Mouse (Mus musculus) neural tube, embryonic 11.5 days (tissue): ENCODE data around the gene Nckap5. TPM values are rescaled to one million over a fixed set of nuclear protein-coding genes. Genes with fewer than 3 reads are reported as not detected.
"Not testable (repeated sequence)": the region's sequence is repeated elsewhere in the genome, so short reads cannot be mapped to it uniquely, and the experiment has no call there.

ENCODE experiments used
- ATAC-seq: fragments of 200-750 bp; cut with Nextera tagmentation; 2 replicates; pipeline ENCODE4 v1.8.0; 2017; ENCODE audit warnings: moderate number of reproducible peaks, mild to moderate bottlenecking, moderate TSS enrichment, moderate library complexity; ENCODE audit not compliant: insufficient read depth, low FRiP score, low TSS enrichment
- DNase-seq: peaks from one replicate; pipeline ENCODE4 v3.0.0-alpha.2; 2015; ENCODE audit warnings: low spot score
- H3K27ac ChIP-seq: fragments of 300-500 bp; sonication (generic); 2 replicates; pipeline ENCODE4 v1.5.1; 2014; ENCODE audit warnings: low read depth, mild to moderate bottlenecking, low read length
- H3K27me3 ChIP-seq: fragments of 300-500 bp; sonication (generic); 2 replicates; pipeline ENCODE4 v1.6.1; 2014; ENCODE audit warnings: mild to moderate bottlenecking, low read length, mixed read lengths; ENCODE audit not compliant: control insufficient read depth, insufficient read depth
- H3K36me3 ChIP-seq: fragments of 300-500 bp; sonication (generic); 2 replicates; pipeline ENCODE4 v1.6.1; 2014; ENCODE audit warnings: mild to moderate bottlenecking, low read length, moderate library complexity, mixed read lengths; ENCODE audit not compliant: control insufficient read depth, insufficient read depth
- H3K4me1 ChIP-seq: fragments of 300-500 bp; sonication (generic); 2 replicates; pipeline ENCODE4 v1.6.1; 2014; ENCODE audit warnings: low read length, mixed read lengths; ENCODE audit not compliant: control insufficient read depth, insufficient read depth
- H3K4me2 ChIP-seq: fragments of 300-500 bp; sonication (generic); 2 replicates; pipeline ENCODE4 v1.6.1; 2014; ENCODE audit warnings: low read depth, mild to moderate bottlenecking, moderate library complexity
- H3K4me3 ChIP-seq: fragments of 300-500 bp; sonication (generic); 2 replicates; pipeline ENCODE4 v1.5.1; 2014; ENCODE audit warnings: low read depth, low read length
- H3K9ac ChIP-seq: fragments of 300-500 bp; sonication (generic); 2 replicates; pipeline ENCODE4 v1.6.1; 2014; ENCODE audit warnings: mild to moderate bottlenecking, low read length
- H3K9me3 ChIP-seq: fragments of 300-500 bp; sonication (generic); 2 replicates; pipeline ENCODE4 v1.6.1; 2016; ENCODE audit warnings: low read length; ENCODE audit not compliant: control insufficient read depth
- WGBS: fragments of 180-500 bp; shearing (Covaris S2); extraction: QIAGEN DNeasy Blood & Tissue Kit; methylation state at CpG from one replicate; pipeline ENCODE4 v1.1.7; 2014; 5-methylcytosine and 5-hydroxymethylcytosine counted together
- polyA plus RNA-seq: library from polyadenylated mRNA; unstranded; fragments of >200 nt; fragmentation: Nextera tagmentation; extraction: Ambion mirVana; gene quantifications from 2 replicates; pipeline ENCODE4 v1.2.1, GENCODE M21; 2014

Gene Nckap5
- polyA plus RNA-seq, 1 experiment from 2014 or later: 20.6 TPM

DNA sequence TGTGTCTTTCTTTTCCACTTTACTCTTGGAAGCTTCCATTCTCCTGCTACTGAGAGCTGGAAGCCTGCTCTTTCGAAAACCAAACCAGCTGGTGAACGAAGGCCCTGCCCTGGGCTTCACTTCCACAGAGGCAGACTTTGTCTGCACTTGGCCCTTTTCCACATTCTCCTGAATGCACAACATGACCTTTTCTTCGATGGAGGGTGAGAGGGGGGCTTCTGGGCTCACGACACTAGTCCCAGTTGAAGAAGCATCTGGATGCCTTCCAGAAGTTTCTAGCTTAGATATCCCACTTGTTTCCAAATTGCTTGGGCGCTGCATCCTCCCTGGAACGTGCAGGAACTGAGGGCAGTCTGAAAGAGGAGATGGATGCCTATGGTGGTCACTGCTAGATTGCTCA lies 806.1 kb downstream of the Nckap5 start:
- no peaks in the 10 kb centered on the region for H3K9me3 ChIP-seq
- no peak overlapping the region for H3K27ac ChIP-seq
- H3K4me2 ChIP-seq: no peak overlapping the region
- no peak overlapping the region for H3K4me3 ChIP-seq
- DNase-seq (no peak), ATAC-seq (no peak)
- H3K9ac ChIP-seq: no peak overlapping the region
- WGBS: 89% methylated on average over 6 of the region's 6 CpGs
- H3K36me3 ChIP-seq: no peaks in the 10 kb centered on the region
- no peaks in the 10 kb centered on the region for H3K27me3 ChIP-seq
- no peaks in the 10 kb centered on the region for H3K4me1 ChIP-seq

- no peak overlapping the region for H3K4me2 ChIP-seq
- DNase-seq (no peak), ATAC-seq (no peak)
- no peaks in the 10 kb centered on the region for H3K9me3 ChIP-seq
- H3K9ac ChIP-seq: no peak overlapping the region
- no peak overlapping the region for H3K4me3 ChIP-seq
- 70% methylated on average over 10 of the region's 10 CpGs for whole genome bisulfite sequencing
- no peaks in the 10 kb centered on the region for H3K27me3 ChIP-seq
- no peak overlapping the region for H3K27ac ChIP-seq
- no peaks in the 10 kb centered on the region for H3K36me3 ChIP-seq
- H3K4me1 ChIP-seq: no peaks in the 10 kb centered on the region
Measured at GRCm38 (mm10) chr1:126022959-126023358, 807.6 kb downstream of the Nckap5 start.

DNA sequence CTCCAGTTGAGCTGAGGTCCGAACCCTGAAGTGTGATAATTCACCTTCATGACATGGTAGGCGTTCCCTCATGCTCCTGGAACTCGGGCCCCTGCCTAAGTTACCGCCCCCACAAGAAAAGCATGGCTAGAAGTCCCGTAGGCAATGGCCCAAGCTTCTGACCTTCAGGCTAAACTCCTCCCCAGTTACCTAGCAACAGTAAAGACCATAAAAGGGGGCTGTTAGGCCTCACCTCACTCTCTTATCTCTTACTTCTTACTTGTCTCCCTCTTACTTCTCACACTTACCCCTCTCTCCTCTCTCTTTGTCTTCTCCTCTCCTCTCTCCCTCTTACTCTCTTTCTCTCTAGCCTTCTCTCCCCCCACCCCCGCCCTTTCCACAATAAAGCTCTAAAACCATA lies 811.9 kb downstream of the Nckap5 start:
- not testable (repeated sequence) for ATAC-seq, H3K4me2 ChIP-seq, H3K27me3 ChIP-seq, H3K9me3 ChIP-seq, H3K27ac ChIP-seq, H3K4me3 ChIP-seq, H3K36me3 ChIP-seq, DNase-seq, H3K4me1 ChIP-seq, H3K9ac ChIP-seq
- 44% methylated on average over 6 of the region's 6 CpGs for WGBS

- ATAC-seq: no peak
- H3K9ac ChIP-seq: no peak overlapping the region
- no peaks in the 10 kb centered on the region for H3K27me3 ChIP-seq
- no peak overlapping the region for H3K4me2 ChIP-seq
- no peaks in the 10 kb centered on the region for H3K9me3 ChIP-seq
- H3K4me1 ChIP-seq: no peaks in the 10 kb centered on the region
- H3K4me3 ChIP-seq: no peak overlapping the region
- no peak for DNase-seq
- no peak overlapping the region for H3K27ac ChIP-seq
- 74% methylated on average over 5 of the region's 5 CpGs for WGBS
- no peaks in the 10 kb centered on the region for H3K36me3 ChIP-seq
Measured at GRCm38 (mm10) chr1:126011661-126012091, 818.9 kb downstream of the Nckap5 start.

DNA sequence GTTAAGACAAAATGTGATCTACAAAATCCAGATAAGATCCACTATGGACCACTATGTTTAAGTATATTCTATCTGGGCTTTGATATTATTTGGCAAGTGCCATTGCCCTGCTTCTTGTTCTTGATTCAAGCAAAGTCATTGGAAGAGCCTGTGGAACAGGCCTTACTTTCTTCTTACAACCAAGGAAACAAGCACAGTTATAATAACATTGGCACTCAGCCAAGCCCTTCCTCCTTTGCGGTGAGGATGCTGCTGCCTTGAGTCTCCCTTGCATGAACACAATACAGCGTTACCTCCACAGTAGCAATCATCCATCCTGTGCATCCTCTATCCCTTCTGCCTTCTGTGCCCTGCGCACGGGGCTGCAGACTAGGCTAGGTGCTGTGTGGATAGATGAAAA lies 823.0 kb downstream of the Nckap5 start:
- H3K4me3 ChIP-seq: no peak overlapping the region
- 89% methylated on average over 4 of the region's 4 CpGs for WGBS
- H3K4me2 ChIP-seq: no peak overlapping the region
- DNase-seq (no peak), ATAC-seq (no peak)
- H3K36me3 ChIP-seq: no peaks in the 10 kb centered on the region
- no peaks in the 10 kb centered on the region for H3K27me3 ChIP-seq
- H3K9ac ChIP-seq: no peak overlapping the region
- no peak overlapping the region for H3K27ac ChIP-seq
- no peaks in the 10 kb centered on the region for H3K9me3 ChIP-seq
- no peaks in the 10 kb centered on the region for H3K4me1 ChIP-seq

DNA sequence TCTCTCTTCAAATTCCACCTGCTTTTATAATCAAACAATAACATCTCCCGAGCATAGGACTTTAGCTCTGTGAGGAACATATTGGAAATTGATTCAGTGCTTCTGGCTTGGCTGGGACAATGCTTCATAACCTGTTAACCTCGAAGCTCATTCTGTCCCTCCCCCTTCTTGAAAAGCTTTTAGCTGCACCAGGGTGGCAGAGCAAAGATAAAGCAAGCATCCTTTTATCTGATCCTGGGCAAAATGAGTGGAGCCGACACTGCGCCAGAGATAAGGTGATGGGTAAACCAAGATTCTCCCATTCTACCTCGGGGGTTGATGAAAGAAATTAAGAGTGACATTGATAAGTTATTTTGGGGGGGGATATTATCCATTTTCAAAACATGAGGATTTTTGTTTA lies 824.9 kb downstream of the Nckap5 start:
- ATAC-seq: no peak
- Histone ChIP-seq H3K4me1 (no peaks in the 10 kb centered on the region), H3K4me3 (no peak overlapping the region), H3K9ac (no peak overlapping the region), H3K27ac (no peak overlapping the region), H3K36me3 (no peaks in the 10 kb centered on the region), H3K9me3 (no peaks in the 10 kb centered on the region), H3K27me3 (no peaks in the 10 kb centered on the region), H3K4me2 (no peak overlapping the region)
- no peak for DNase-seq
- WGBS: 76% methylated on average over 5 of the region's 5 CpGs

DNA sequence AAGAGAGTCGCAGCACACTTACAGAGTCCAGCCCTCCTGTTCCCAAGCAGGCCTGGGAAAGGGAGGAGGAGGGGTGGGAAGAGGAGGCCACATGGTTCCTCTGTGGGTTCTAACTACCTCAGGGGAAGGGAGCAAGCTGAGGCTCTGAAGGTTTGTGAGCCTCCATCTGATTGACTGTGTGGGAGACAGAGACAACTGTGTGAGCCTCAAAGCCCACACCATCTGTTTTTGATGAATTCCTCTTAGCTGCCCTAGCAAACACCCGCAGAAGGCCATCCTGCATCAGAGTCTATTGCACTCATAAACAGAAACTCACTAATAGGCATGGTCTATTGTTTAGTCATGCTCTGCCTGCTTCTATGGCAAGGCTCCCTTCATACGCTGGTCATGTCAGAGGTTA lies 834.1 kb downstream of the Nckap5 start:
- Histone ChIP-seq H3K9me3 (no peaks in the 10 kb centered on the region), H3K36me3 (no peaks in the 10 kb centered on the region), H3K27ac (no peak overlapping the region), H3K27me3 (no peaks in the 10 kb centered on the region), H3K4me2 (no peak overlapping the region), H3K4me1 (no peaks in the 10 kb centered on the region; the same call in 1 of the 2 replicates), H3K4me3 (no peak overlapping the region), H3K9ac (no peak overlapping the region)
- DNase-seq (peak; percentile 38), ATAC-seq (peak; percentile 77)
- WGBS: 28% methylated on average over 3 of the region's 3 CpGs

- WGBS: 88% methylated on average over 3 of the region's 3 CpGs
Measured at GRCm38 (mm10) chr1:125987803-125988202, 842.8 kb downstream of the Nckap5 start.

DNA sequence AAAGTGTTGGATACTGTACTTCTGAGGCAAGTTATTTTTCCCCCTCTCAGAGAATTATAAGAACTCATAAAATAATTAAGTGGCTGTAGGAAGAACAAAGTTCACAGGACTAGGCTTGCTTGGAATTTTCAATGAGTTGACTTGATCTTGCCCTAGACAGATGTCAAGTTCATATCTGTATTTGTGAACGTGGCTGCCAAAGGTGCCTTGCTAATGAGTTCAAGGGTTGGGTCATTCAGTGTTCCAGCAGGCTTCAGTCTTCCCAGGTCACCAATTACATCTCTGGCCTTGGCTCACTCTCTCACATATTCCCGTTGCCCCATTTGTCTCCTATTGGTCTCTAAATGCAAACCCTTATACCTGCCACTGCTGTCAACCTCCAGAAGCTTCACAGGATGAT lies 846.0 kb downstream of the Nckap5 start:
- Histone ChIP-seq H3K9me3 (no peaks in the 10 kb centered on the region), H3K4me2 (no peak overlapping the region), H3K4me1 (no peaks in the 10 kb centered on the region), H3K4me3 (no peak overlapping the region), H3K27ac (no peak overlapping the region), H3K27me3 (no peaks in the 10 kb centered on the region), H3K9ac (no peak overlapping the region), H3K36me3 (no peaks in the 10 kb centered on the region)
- WGBS: 81% methylated on average over 2 of the region's 2 CpGs
- no peak for DNase-seq
- no peak for ATAC-seq

More at GRCm38 (mm10) chr1:125987803-125988202, 842.8 kb downstream of the Nckap5 start:
- Histone ChIP-seq H3K27ac (no peak overlapping the region), H3K4me1 (no peaks in the 10 kb centered on the region), H3K27me3 (no peaks in the 10 kb centered on the region), H3K4me2 (no peak overlapping the region), H3K9ac (no peak overlapping the region), H3K9me3 (no peaks in the 10 kb centered on the region), H3K36me3 (no peaks in the 10 kb centered on the region), H3K4me3 (no peak overlapping the region)
- ATAC-seq (no peak), DNase-seq (no peak)
